Comparison of ENCODE assay signal across 28 mouse cellular contexts in genomic region chr5:47479908-47480307, GRCm38 (mm10).
"Had no signal": no experiment of that assay in that cellular context is flagged by ENCODE, and none has a peak within 500 bp of the region (broad histone marks: within the 10 kb centered on the region; RNA-seq: fewer than 3 reads in every experiment).

No protein-coding gene starts in this region.

- H3K27me3 ChIP-seq: embryonic facial prominence, embryonic 12.5 days; embryonic facial prominence, embryonic 13.5 days; embryonic facial prominence, embryonic 15.5 days; forebrain, embryonic 12.5 days; forebrain, embryonic 13.5 days; forebrain, embryonic 15.5 days had no signal

- H3K4me3 ChIP-seq: embryonic facial prominence, embryonic 10.5 days; embryonic facial prominence, embryonic 12.5 days; embryonic facial prominence, embryonic 13.5 days; embryonic facial prominence, embryonic 15.5 days; erythroblast, embryonic 14.5 days; forebrain, embryonic 10.5 days; forebrain, embryonic 12.5 days; forebrain, embryonic 13.5 days; forebrain, embryonic 15.5 days; gastrocnemius, adult 2 months had no signal

- H3K27ac ChIP-seq: embryonic facial prominence, embryonic 10.5 days; embryonic facial prominence, embryonic 12.5 days; embryonic facial prominence, embryonic 13.5 days; embryonic facial prominence, embryonic 15.5 days; forebrain, embryonic 10.5 days; forebrain, embryonic 12.5 days; forebrain, embryonic 13.5 days; forebrain, embryonic 15.5 days; gastrocnemius, adult 2 months had no signal

- H3K4me2 ChIP-seq: embryonic facial prominence, embryonic 12.5 days; embryonic facial prominence, embryonic 13.5 days; embryonic facial prominence, embryonic 15.5 days; forebrain, embryonic 12.5 days; forebrain, embryonic 13.5 days; forebrain, embryonic 15.5 days had no signal

- H3K9ac ChIP-seq: embryonic facial prominence, embryonic 12.5 days; embryonic facial prominence, embryonic 13.5 days; embryonic facial prominence, embryonic 15.5 days; forebrain, embryonic 12.5 days; forebrain, embryonic 13.5 days; forebrain, embryonic 15.5 days; forebrain, postnatal 0 days had no signal

- DNase-seq: cerebellum, adult 18-20 months; cerebellum, adult 2 months; cerebellum, adult 8-10 months; cerebellum, adult 9-10 months; cerebellum, adult 9-11 months; cerebellum, postnatal 10 days; cerebellum, postnatal 14 days; cerebellum, postnatal 25 days; cerebellum, postnatal 36 days; embryo, embryonic 11 days; forebrain, postnatal 0 days; gastrocnemius, adult 2 months; gastrocnemius, postnatal 10 days; gastrocnemius, postnatal 14 days; gastrocnemius, postnatal 25 days; gastrocnemius, postnatal 36 days; heart, adult 11 months had no signal

- H3K36me3 ChIP-seq: embryonic facial prominence, embryonic 10.5 days; embryonic facial prominence, embryonic 12.5 days; embryonic facial prominence, embryonic 13.5 days; embryonic facial prominence, embryonic 15.5 days; forebrain, embryonic 10.5 days; forebrain, embryonic 12.5 days; forebrain, embryonic 15.5 days had no signal

- H3K9me3 ChIP-seq: embryonic facial prominence, embryonic 10.5 days; embryonic facial prominence, embryonic 12.5 days; embryonic facial prominence, embryonic 13.5 days; embryonic facial prominence, embryonic 15.5 days; forebrain, embryonic 10.5 days; forebrain, embryonic 12.5 days; forebrain, embryonic 13.5 days; forebrain, embryonic 15.5 days had no signal

- ATAC-seq: forebrain, embryonic 13.5 days; forebrain, embryonic 14.5 days; forebrain, embryonic 15.5 days; forebrain, embryonic 16.5 days; forebrain, postnatal 0 days had no signal

- H3K4me1 ChIP-seq: embryonic facial prominence, embryonic 10.5 days; embryonic facial prominence, embryonic 12.5 days; embryonic facial prominence, embryonic 13.5 days; embryonic facial prominence, embryonic 15.5 days; forebrain, embryonic 10.5 days; forebrain, embryonic 12.5 days; forebrain, embryonic 13.5 days; forebrain, embryonic 15.5 days had no signal
